9 mouse cellular contexts compared by ENCODE assay signal in the genomic region with DNA sequence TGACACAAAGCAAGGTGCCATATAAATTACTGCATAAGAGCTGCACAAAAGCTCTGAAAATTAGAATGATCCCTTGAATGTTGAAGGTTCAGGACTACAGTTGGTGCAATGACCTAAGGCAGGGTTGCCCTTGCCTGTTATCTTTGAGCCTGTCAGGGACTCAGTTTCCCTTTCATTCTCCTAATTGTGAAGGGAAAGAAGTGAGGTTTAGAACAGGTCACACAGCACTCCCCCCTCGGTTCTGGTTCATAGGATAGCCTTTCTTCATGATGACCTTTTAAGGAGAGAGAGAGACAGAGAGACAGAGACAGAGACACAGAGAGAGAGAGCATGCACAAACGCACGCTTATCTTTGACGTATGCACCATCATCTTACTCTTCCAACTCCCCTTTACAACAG. TPM values are rescaled to one million over a fixed set of nuclear protein-coding genes. Genes with fewer than 3 reads are reported as not detected.
DNase-seq lines count a peak whose midpoint lies in the region; ATAC-seq and TF ChIP-seq lines count a peak whose summit lies in the region.
"Had no signal": no experiment of that assay in that cellular context is flagged by ENCODE, and none has a peak within 500 bp of the region (broad histone marks: within the 10 kb centered on the region; RNA-seq: fewer than 3 reads in every experiment).

No protein-coding gene starts in this region.

- no peak for DNase-seq in liver, postnatal 0 days
- no peak for DNase-seq in natural killer cell, adult 2 months (ENCODE audit: low spot score in 2 of 2)
- no peak for DNase-seq in embryo, embryonic 11 days
- DNase-seq: liver, embryonic 13.5 days had no signal

- ATAC-seq in liver, embryonic 12.5 days: no peak
- ATAC-seq in liver, postnatal 0 days: no peak
- no peak for ATAC-seq in forebrain, embryonic 16.5 days
- no peak for ATAC-seq in limb, embryonic 12.5 days (ENCODE audit: insufficient number of reproducible peaks, insufficient read depth, low FRiP score, low TSS enrichment, low read depth)
- no peak for ATAC-seq in stomach, embryonic 16.5 days (ENCODE audit: insufficient read depth, low FRiP score)

- TF ChIP-seq EP300 in liver, postnatal 0 days (IDR thresholded peaks at IDR 0.05; ENCODE audit: low read depth): no peak

- H3K36me3 ChIP-seq in liver, embryonic 12.5 days: no peaks in the 10 kb centered on the region
- no peaks in the 10 kb centered on the region for H3K36me3 ChIP-seq in liver, postnatal 0 days (replicated peaks; ENCODE audit: insufficient read depth, low read length)
- H3K36me3 ChIP-seq in forebrain, embryonic 16.5 days (ENCODE audit: control insufficient read depth, insufficient read depth): no peaks in the 10 kb centered on the region
- no peaks in the 10 kb centered on the region for H3K36me3 ChIP-seq in limb, embryonic 12.5 days
- H3K36me3 ChIP-seq in stomach, embryonic 16.5 days (ENCODE audit: control insufficient read depth, insufficient read depth, low read length): no peaks in the 10 kb centered on the region
- H3K36me3 ChIP-seq: liver, embryonic 13.5 days had no signal

- no peak overlapping the region for H3K27ac ChIP-seq in liver, embryonic 12.5 days
- no peak overlapping the region for H3K27ac ChIP-seq in liver, postnatal 0 days (ENCODE audit: low read depth)
- no peak overlapping the region for H3K27ac ChIP-seq in forebrain, embryonic 16.5 days (ENCODE audit: low read length)
- no peak overlapping the region for H3K27ac ChIP-seq in limb, embryonic 12.5 days
- H3K27ac ChIP-seq in stomach, embryonic 16.5 days (ENCODE audit: low read length): no peak overlapping the region
- H3K27ac ChIP-seq: kidney, postnatal 0 days; liver, embryonic 13.5 days had no signal

- peak overlapping the region; percentile 68; the same call in 1 of the 2 replicates for H3K4me2 ChIP-seq in liver, embryonic 12.5 days
- no peak overlapping the region for H3K4me2 ChIP-seq in liver, postnatal 0 days (ENCODE audit: low read depth, low read length)
- peak overlapping the region; percentile 76 for H3K4me2 ChIP-seq in forebrain, embryonic 16.5 days (ENCODE audit: low read length)
- H3K4me2 ChIP-seq in limb, embryonic 12.5 days: peak overlapping the region; percentile 77
- peak overlapping the region; percentile 49 for H3K4me2 ChIP-seq in stomach, embryonic 16.5 days (ENCODE audit: low read depth, low read length)

- no peak for TF ChIP-seq CTCF in liver, postnatal 0 days (IDR thresholded peaks at IDR 0.05; ENCODE audit: low read depth)

- 60% methylated on average over 4 of the region's 4 CpGs for WGBS in liver, embryonic 12.5 days (ENCODE audit: insufficient replicate concordance)
- WGBS in liver, postnatal 0 days (ENCODE audit: insufficient replicate concordance): 71% methylated on average over 4 of the region's 4 CpGs
- WGBS in forebrain, embryonic 16.5 days: 79% methylated on average over 4 of the region's 4 CpGs
- 82% methylated on average over 4 of the region's 4 CpGs for WGBS in limb, embryonic 12.5 days
- WGBS in stomach, embryonic 16.5 days: 82% methylated on average over 4 of the region's 4 CpGs

- H3K27me3 ChIP-seq in liver, embryonic 12.5 days (replicated peaks): no peaks in the 10 kb centered on the region
- 0 out of 2 replicates have a peak, but pooled peaks cover 3% of the 10 kb centered on the region for H3K27me3 ChIP-seq in liver, postnatal 0 days (ENCODE audit: insufficient read depth, low read length)
- H3K27me3 ChIP-seq in forebrain, embryonic 16.5 days (replicated peaks; ENCODE audit: control insufficient read depth, insufficient read depth, low read length): no peaks in the 10 kb centered on the region
- no peaks in the 10 kb centered on the region for H3K27me3 ChIP-seq in limb, embryonic 12.5 days
- H3K27me3 ChIP-seq in stomach, embryonic 16.5 days (ENCODE audit: control insufficient read depth, insufficient read depth, low read length): no peaks in the 10 kb centered on the region; the same call in 1 of the 2 replicates
- H3K27me3 ChIP-seq: liver, embryonic 13.5 days had no signal

- H3K9me3 ChIP-seq in liver, embryonic 12.5 days (replicated peaks): no peaks in the 10 kb centered on the region
- H3K9me3 ChIP-seq in liver, postnatal 0 days (ENCODE audit: low read length): no peaks in the 10 kb centered on the region
- no peaks in the 10 kb centered on the region for H3K9me3 ChIP-seq in forebrain, embryonic 16.5 days (ENCODE audit: control insufficient read depth, low read length)
- H3K9me3 ChIP-seq in limb, embryonic 12.5 days: no peaks in the 10 kb centered on the region
- no peaks in the 10 kb centered on the region for H3K9me3 ChIP-seq in stomach, embryonic 16.5 days (replicated peaks; ENCODE audit: control insufficient read depth, low read length)
- H3K9me3 ChIP-seq: liver, embryonic 13.5 days had no signal

- H3K9ac ChIP-seq in liver, embryonic 12.5 days: no peak overlapping the region
- no peak overlapping the region for H3K9ac ChIP-seq in liver, postnatal 0 days (replicated peaks)
- H3K9ac ChIP-seq in forebrain, embryonic 16.5 days (replicated peaks; ENCODE audit: low read depth, low read length): no peak overlapping the region
- H3K9ac ChIP-seq in limb, embryonic 12.5 days (replicated peaks): no peak overlapping the region
- no peak overlapping the region for H3K9ac ChIP-seq in stomach, embryonic 16.5 days (ENCODE audit: low read length)
- H3K9ac ChIP-seq: liver, embryonic 13.5 days had no signal

- H3K4me1 ChIP-seq in liver, embryonic 12.5 days: no peaks in the 10 kb centered on the region
- H3K4me1 ChIP-seq in liver, postnatal 0 days (ENCODE audit: insufficient read depth): peaks cover 6% of the 10 kb centered on the region; the same call in 1 of the 2 replicates
- H3K4me1 ChIP-seq in forebrain, embryonic 16.5 days (replicated peaks; ENCODE audit: control insufficient read depth, insufficient read depth, low read length): peaks cover 9% of the 10 kb centered on the region
- peaks cover 3% of the 10 kb centered on the region; the same call in 1 of the 2 replicates for H3K4me1 ChIP-seq in limb, embryonic 12.5 days (replicated peaks)
- peaks cover 5% of the 10 kb centered on the region; the same call in 1 of the 2 replicates for H3K4me1 ChIP-seq in stomach, embryonic 16.5 days (ENCODE audit: control insufficient read depth, insufficient read depth, low read length)
- H3K4me1 ChIP-seq: liver, embryonic 13.5 days had no signal

- no peak overlapping the region for H3K4me3 ChIP-seq in liver, embryonic 12.5 days
- no peak overlapping the region for H3K4me3 ChIP-seq in liver, postnatal 0 days (ENCODE audit: low read depth, low read length)
- H3K4me3 ChIP-seq in forebrain, embryonic 16.5 days (replicated peaks; ENCODE audit: low read length): peak overlapping the region; percentile 80; the same call in 1 of the 2 replicates
- H3K4me3 ChIP-seq in limb, embryonic 12.5 days (replicated peaks): no peak overlapping the region
- H3K4me3 ChIP-seq in stomach, embryonic 16.5 days (replicated peaks; ENCODE audit: low read length): peak overlapping the region; percentile 60; the same call in 1 of the 2 replicates

RNA-seq across cellular contexts. Expression of a gene that starts 0.7 kb away (rescaled TPM):
- 2.2 and 3.9 TPM in 2 replicates for polyA plus RNA-seq in liver, embryonic 12.5 days (2016; fragmentation: Nextera tagmentation; extraction: Ambion mirVana)
- 0.18 and 0.32 TPM in 2 replicates for polyA plus RNA-seq in liver, postnatal 0 days (2015; fragmentation: Nextera tagmentation; extraction: Ambion mirVana)
- 15.5 and 17.8 TPM in 2 replicates for polyA plus RNA-seq in forebrain, embryonic 16.5 days (2015; fragmentation: Nextera tagmentation; extraction: Ambion mirVana)
- 12.1 and 12.5 TPM in 2 replicates for polyA plus RNA-seq in limb, embryonic 12.5 days (2016; fragmentation: Nextera tagmentation; extraction: Ambion mirVana)
- 13.1 and 14.9 TPM in 2 replicates for polyA plus RNA-seq in stomach, embryonic 16.5 days (2015; fragmentation: Nextera tagmentation; extraction: Ambion mirVana)

Comparison
In these comparisons a context has a peak if more than half of its experiments do, and no peak if none do; other contexts are left out.
1. H3K4me3 ChIP-seq: peak in forebrain, embryonic 16.5 days (single experiment) and stomach, embryonic 16.5 days (single experiment); none in liver, embryonic 12.5 days (single experiment), liver, postnatal 0 days (single experiment) and limb, embryonic 12.5 days (single experiment).